Mouse (Mus musculus) kidney, adult 2 months (tissue): ENCODE measurements around the gene Dedd. TPM values are rescaled to one million over a fixed set of nuclear protein-coding genes. Genes with fewer than 3 reads are reported as not detected.

ENCODE experiments used
- DNase-seq: peaks from one replicate; pipeline ENCODE4 v3.0.0; 2021
- H3K27ac ChIP-seq: fragments of 200-500 bp; 2 replicates; pipeline ENCODE4 v1.5.1; 2012; ENCODE audit warnings: low read depth, low read length, control low read depth, inconsistent platforms; ENCODE audit not compliant: insufficient read depth
- H3K27me3 ChIP-seq: fragments of 200-500 bp; replicated peaks from 2 replicates; pipeline ENCODE4 v1.6.1; 2012; ENCODE audit warnings: mild to moderate bottlenecking, moderate library complexity, low read length, inconsistent platforms; ENCODE audit not compliant: control insufficient read depth, insufficient read depth
- H3K36me3 ChIP-seq: fragments of 200-500 bp; 2 replicates; pipeline ENCODE4 v1.6.1; 2012; ENCODE audit warnings: mild to moderate bottlenecking, moderate library complexity, low read length, inconsistent platforms; ENCODE audit not compliant: control insufficient read depth, insufficient read depth
- H3K4me1 ChIP-seq: fragments of 200-500 bp; 2 replicates; pipeline ENCODE4 v1.6.1; 2011; ENCODE audit warnings: low read length; ENCODE audit not compliant: control insufficient read depth, insufficient read depth
- H3K4me3 ChIP-seq: fragments of 200-500 bp; 2 replicates; pipeline ENCODE4 v1.5.1; 2011; ENCODE audit warnings: mild to moderate bottlenecking, low read depth, low read length, control low read depth; ENCODE audit not compliant: insufficient read depth
- CTCF ChIP-seq: fragments of 200-500 bp; conservative IDR thresholded peaks from 2 replicates; pipeline ENCODE4 v1.5.1; 2011; ENCODE audit warnings: low read depth, mild to moderate bottlenecking, control low read depth, low read length, moderate library complexity, mixed read lengths; ENCODE audit not compliant: insufficient read depth, insufficient read length
- POLR2A ChIP-seq: fragments of 200-500 bp; IDR thresholded peaks from one replicate; pipeline ENCODE4 v1.6.1; 2011; ENCODE audit warnings: low read depth, low read length, control low read depth
- WGBS: fragments of 180-500 bp; shearing (Covaris S2); methylation state at CpG from one replicate; pipeline ENCODE4 v1.1.7; 2018; 5-methylcytosine and 5-hydroxymethylcytosine counted together
- polyA plus RNA-seq: library from polyadenylated mRNA; depleted of rRNA; stranded (reverse); fragments of >200 nt; gene quantifications from 2 replicates; pipeline ENCODE4 v1.2.3, GENCODE M21; 2012; rRNA removed

Gene Dedd
- 46.7 and 48.6 TPM in 2 replicates for polyA plus RNA-seq

DNA sequence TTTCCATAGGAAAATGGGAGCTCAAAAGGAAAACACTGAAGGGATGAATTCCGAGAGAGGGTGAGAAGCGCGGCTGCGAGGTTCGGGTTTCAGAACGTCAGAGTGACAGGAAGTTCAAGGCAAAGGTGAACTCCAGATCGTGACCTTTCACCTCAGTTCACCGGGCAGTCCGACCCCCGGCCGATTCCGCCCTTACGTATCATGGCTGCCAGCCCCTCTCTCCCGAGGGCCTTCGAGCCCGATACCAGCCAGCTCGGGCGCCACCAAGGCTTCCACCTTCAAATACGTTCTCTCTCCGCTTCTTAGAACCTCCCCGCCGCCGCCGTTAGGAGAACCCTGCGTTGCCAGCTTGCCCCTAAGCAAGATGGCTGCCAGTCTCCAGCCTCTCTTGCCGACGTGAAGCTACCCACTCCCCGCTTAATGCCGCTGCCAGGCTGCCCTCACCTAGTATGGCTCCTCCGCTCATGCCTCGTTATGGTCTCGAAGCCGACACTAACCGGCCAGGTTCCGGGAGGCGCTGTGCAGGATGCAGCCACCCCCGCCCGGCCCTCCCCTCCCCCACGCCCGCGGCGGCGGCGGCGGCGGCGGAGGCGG lies at the start of gene Dedd:
Dedd (plus strand) TSS at position 307 of the 594 bp plus-strand sequence.
- Histone ChIP-seq H3K27me3 (no peaks in the 10 kb centered on the region), H3K27ac (peak within 1 kb of the TSS; percentile 82), H3K36me3 (no peaks in the 10 kb centered on the region), H3K4me3 (peak within 1 kb of the TSS; percentile 74), H3K4me1 (peaks cover 12% of the 10 kb centered on the region; the same call in 1 of the 2 replicates)
- peak; percentile 96 for DNase-seq
- no peak for TF ChIP-seq POLR2A
- TF ChIP-seq CTCF = 0 out of 2 replicates have a peak, but pooled peaks have one; percentile 7
- under 1% methylated on average over 41 of the region's 48 CpGs for WGBS

GRCm38 (mm10) chr1:171279721-171280120 lies 49.2 kb upstream of the Dedd start:
- WGBS = 71% methylated on average over 5 of the region's 5 CpGs
- Histone ChIP-seq H3K27ac (no peak overlapping the region), H3K4me3 (peak overlapping the region; percentile 67), H3K27me3 (no peaks in the 10 kb centered on the region), H3K4me1 (peaks cover 5% of the 10 kb centered on the region; the same call in 1 of the 2 replicates), H3K36me3 (no peaks in the 10 kb centered on the region)
- no peak for DNase-seq
- TF ChIP-seq POLR2A = no peak
- no peak for TF ChIP-seq CTCF

GRCm38 (mm10) chr1:171280250-171280915 lies 48.6 kb upstream of the Dedd start:
- peaks cover 5% of the 10 kb centered on the region; the same call in 1 of the 2 replicates for H3K4me1 ChIP-seq
- 2% methylated on average over 25 of the region's 25 CpGs for WGBS
- no peak for TF ChIP-seq CTCF
- TF ChIP-seq POLR2A = no peak
- H3K36me3 ChIP-seq = no peaks in the 10 kb centered on the region
- peak overlapping the region; percentile 9; the same call in 1 of the 2 replicates for H3K27ac ChIP-seq
- DNase-seq = peak; percentile 73
- no peaks in the 10 kb centered on the region for H3K27me3 ChIP-seq
- H3K4me3 ChIP-seq = peak overlapping the region; percentile 67

- peak; percentile 98 for DNase-seq
- Histone ChIP-seq H3K4me3 (peak within 1 kb of the TSS; percentile 67), H3K27ac (peak within 1 kb of the TSS; percentile 59), H3K4me1 (peaks cover 5% of the 10 kb centered on the region; the same call in 1 of the 2 replicates), H3K27me3 (no peaks in the 10 kb centered on the region), H3K36me3 (no peaks in the 10 kb centered on the region)
- WGBS = under 1% methylated on average over 26 of the region's 26 CpGs
- TF ChIP-seq CTCF = no peak
- peak; percentile 16 for TF ChIP-seq POLR2A
Observed at GRCm38 (mm10) chr1:171280916-171281527, 47.9 kb upstream of the Dedd start, which contains the start of gene Ppox. Gene Ppox (minus strand): TSS chr1:171281186.

GRCm38 (mm10) chr1:171281528-171281923 lies 47.4 kb upstream of the Dedd start:
- WGBS = under 1% methylated on average over 10 of the region's 10 CpGs
- Histone ChIP-seq H3K27ac (peak overlapping the region; percentile 59), H3K4me1 (peaks cover 5% of the 10 kb centered on the region; the same call in 1 of the 2 replicates), H3K36me3 (no peaks in the 10 kb centered on the region), H3K4me3 (peak overlapping the region; percentile 64), H3K27me3 (no peaks in the 10 kb centered on the region)
- peak; percentile 74 for TF ChIP-seq CTCF
- no peak for TF ChIP-seq POLR2A
- DNase-seq = peak; percentile 89

DNA sequence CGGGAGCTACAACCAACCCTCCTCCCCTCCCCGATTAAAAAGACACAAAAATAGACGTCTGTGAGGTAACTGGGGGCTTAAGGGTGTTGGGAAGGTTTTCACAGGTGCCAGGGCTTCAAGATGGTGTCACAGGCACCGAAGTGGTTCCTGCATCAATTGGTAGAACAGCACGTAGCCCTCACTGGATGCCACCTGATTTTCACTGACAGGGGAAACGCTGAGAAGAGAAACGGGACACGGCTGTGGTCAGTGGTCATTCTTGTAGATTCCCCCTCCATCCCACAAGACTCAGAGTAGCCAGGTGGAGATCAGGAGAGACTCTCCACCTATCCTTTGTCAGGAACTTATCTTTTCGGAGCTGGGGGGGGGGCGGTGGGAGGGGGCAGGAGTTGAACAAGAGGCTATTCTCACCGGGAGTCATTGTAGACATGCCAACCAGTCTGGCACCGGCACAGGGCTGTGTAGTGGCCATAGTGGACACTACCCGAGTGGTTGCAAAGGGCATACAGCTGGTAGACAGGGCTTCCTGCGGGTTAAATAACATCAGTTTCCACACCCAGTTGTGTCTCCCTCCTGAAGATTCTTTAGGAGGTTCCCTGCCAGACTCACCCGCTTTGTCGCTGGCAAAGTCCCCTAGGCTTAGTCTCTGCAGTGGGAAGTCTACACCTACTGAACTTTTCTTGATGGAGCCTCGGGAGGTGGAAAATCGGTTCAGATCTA lies 46.7 kb upstream of the Dedd start:
- Histone ChIP-seq H3K4me1 (peaks cover 5% of the 10 kb centered on the region; the same call in 1 of the 2 replicates), H3K27ac (no peak overlapping the region), H3K36me3 (no peaks in the 10 kb centered on the region), H3K4me3 (no peak overlapping the region), H3K27me3 (no peaks in the 10 kb centered on the region)
- 67% methylated on average over 18 of the region's 18 CpGs for WGBS
- TF ChIP-seq POLR2A (no peak), CTCF (no peak)
- DNase-seq = no peak
